Mouse (Mus musculus): ENCODE measurements around the gene Tmem184b. TPM values are rescaled to one million over a fixed set of nuclear protein-coding genes. Genes with fewer than 3 reads are reported as not detected.
A peak's percentile ranks its signal among the peaks of the same experiment; 100 is the strongest.

The Tmem184b gene
- polyA plus RNA-seq, 1 experiment from 2014 or later = 43.1 TPM

DNA sequence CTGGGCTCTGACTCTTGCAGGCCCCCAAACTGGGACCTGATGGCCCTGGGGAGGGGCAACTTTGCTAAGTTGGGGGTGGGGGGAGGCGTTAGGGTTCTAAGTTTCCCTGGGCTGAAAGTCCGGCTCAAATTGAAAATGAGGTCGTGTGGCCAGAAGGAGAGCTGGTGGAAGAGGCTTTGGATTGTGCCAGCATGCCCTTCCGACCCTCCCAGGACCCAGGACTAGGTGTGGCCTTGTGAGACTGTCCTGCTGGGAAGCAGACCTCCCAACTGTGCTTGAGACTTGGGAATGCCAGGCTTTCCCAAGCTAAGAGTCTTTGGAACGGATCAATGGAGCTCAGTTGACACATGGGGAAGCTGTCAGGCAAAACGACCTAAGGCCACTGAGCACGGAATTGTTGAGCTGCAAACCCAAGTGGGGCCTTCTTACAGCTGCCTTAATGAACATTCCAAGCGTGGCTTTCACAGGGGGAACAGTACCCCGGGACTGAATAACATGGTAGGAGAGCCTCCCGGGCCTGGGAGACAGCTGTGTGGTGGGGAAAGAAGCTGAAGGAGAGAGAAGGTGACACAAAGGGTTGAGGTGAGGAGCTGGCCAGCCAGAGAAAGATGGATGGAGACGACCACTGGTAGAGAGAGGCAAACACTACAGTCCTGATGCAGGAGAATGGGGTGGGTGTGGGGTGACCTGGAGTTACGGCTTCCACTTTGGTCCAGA lies 45.2 kb downstream of the Tmem184b start:
- Histone ChIP-seq H3K4me1 (peaks cover 33% of the 10 kb centered on the region), H3K4me3 (replicated peaks) (peak overlapping the region; percentile 48; the same call in 1 of the 2 replicates), H3K9me3 (replicated peaks) (no peaks in the 10 kb centered on the region), H3K9ac (replicated peaks) (no peak overlapping the region), H3K36me3 (peaks cover 19% of the 10 kb centered on the region), H3K27me3 (replicated peaks) (peaks cover 11% of the 10 kb centered on the region), H3K27ac (replicated peaks) (peak overlapping the region; percentile 35; the same call in 1 of the 2 replicates), H3K4me2 (peak overlapping the region; percentile 91)
- 49% methylated on average over 12 of the region's 12 CpGs for WGBS
- no peak for ATAC-seq (ENCODE audit: low FRiP score)

DNA sequence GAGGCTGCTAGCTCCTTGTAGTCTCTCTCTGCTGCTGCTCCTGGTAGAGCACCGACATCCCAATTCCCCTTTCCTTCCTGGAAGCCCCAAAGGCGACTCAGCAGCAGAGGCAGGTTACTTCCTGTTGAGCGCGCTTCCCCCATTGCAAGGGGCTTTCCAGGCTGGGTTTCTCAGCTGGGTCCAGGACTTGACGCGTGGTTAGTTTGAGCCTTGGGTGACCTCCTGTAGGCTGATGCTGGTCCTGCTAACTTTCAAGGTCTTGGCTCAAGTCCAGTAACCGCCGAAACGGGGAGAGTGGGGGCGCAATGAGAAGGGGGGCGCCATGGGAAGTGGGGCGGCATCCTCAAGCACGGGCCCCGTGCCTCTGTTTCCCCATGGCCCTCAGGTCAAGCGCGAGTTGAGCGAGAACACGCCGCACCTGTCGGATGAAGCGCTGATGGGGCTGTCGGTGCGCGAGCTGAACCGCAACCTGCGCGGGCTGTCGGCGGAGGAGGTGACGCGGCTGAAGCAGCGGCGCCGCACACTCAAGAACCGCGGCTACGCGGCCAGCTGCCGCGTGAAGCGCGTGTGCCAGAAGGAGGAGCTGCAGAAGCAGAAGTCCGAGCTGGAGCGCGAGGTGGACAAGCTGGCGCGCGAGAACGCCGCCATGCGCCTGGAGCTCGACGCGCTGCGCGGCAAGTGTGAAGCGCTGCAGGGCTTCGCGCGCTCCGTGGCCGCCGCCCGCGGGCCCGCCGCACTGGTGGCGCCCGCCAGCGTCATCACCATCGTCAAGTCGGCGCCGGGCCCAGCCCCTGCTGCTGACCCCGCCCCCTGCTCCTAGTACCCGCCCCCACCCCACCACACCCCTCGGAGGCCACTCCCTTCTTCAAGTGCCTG lies 46.1 kb downstream of the Tmem184b start:
- under 1% methylated on average over 67 of the region's 77 CpGs for WGBS
- peaks cover 11% of the 10 kb centered on the region for H3K27me3 ChIP-seq (replicated peaks)
- peak overlapping the region; percentile 48 for H3K4me3 ChIP-seq (replicated peaks)
- peak overlapping the region; percentile 91 for H3K4me2 ChIP-seq
- H3K9ac ChIP-seq (replicated peaks) = peak overlapping the region; percentile 51
- H3K27ac ChIP-seq (replicated peaks) = peak overlapping the region; percentile 35; the same call in 1 of the 2 replicates
- peaks cover 33% of the 10 kb centered on the region for H3K4me1 ChIP-seq
- H3K36me3 ChIP-seq = peaks cover 11% of the 10 kb centered on the region; the same call in 1 of the 2 replicates
- ATAC-seq (ENCODE audit: low FRiP score) = peak; percentile 86
- H3K9me3 ChIP-seq (replicated peaks) = no peaks in the 10 kb centered on the region

DNA sequence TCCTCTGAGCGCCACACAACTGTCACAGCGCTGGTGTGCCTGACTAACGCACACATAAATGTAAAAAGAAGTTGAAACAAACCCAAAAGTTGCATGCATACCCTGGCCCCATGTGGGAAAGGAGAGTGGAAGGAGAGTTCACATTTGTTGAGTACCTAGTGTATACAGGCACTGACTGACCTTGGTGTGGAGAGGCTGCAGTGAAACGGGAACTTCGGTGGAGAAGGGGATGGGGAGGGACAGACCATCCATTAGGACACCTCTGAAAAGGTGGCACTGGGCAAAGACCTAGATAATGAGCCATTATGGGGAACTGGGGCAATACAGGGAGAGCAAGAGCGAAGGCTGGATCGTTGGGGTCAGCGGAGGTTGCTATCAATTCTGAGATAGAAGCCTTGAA lies 46.9 kb downstream of the Tmem184b start:
- Histone ChIP-seq H3K27me3 (replicated peaks) (peaks cover 11% of the 10 kb centered on the region), H3K4me2 (peak overlapping the region; percentile 91), H3K4me3 (replicated peaks) (peak overlapping the region; percentile 48; the same call in 1 of the 2 replicates), H3K9ac (replicated peaks) (no peak overlapping the region), H3K27ac (replicated peaks) (no peak overlapping the region), H3K4me1 (peaks cover 36% of the 10 kb centered on the region), H3K9me3 (replicated peaks) (no peaks in the 10 kb centered on the region), H3K36me3 (peaks cover 3% of the 10 kb centered on the region; the same call in 1 of the 2 replicates)
- 80% methylated on average over 8 of the region's 8 CpGs for WGBS
- ATAC-seq (ENCODE audit: low FRiP score) = no peak

DNA sequence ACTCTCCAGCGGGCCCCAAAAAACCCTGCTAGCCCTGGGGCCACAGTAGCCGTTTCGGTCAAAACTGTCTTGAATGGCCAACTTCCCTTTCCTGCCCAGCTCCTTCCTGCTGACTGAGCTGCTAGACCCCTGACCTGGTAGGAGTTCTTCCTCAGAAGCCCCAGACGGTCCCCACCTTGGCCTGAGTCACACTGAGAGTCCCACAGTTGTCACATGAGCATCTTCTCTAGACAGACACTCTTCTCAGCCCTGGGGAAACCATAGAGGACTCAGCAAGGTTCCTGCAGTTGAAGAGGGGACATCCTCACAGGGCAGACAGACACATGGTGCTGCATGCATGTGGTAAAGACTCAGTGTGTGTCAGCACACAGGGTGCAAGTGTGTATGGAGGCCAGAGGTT lies 48.8 kb downstream of the Tmem184b start:
- no peak overlapping the region for H3K4me2 ChIP-seq
- H3K9ac ChIP-seq (replicated peaks) = no peak overlapping the region
- WGBS = 85% methylated on average over 4 of the region's 4 CpGs
- ATAC-seq (ENCODE audit: low FRiP score) = no peak
- H3K9me3 ChIP-seq (replicated peaks) = no peaks in the 10 kb centered on the region
- peaks cover 16% of the 10 kb centered on the region for H3K27me3 ChIP-seq (replicated peaks)
- no peak overlapping the region for H3K4me3 ChIP-seq (replicated peaks)
- H3K4me1 ChIP-seq = peaks cover 32% of the 10 kb centered on the region
- H3K36me3 ChIP-seq = no peaks in the 10 kb centered on the region
- H3K27ac ChIP-seq (replicated peaks) = no peak overlapping the region

DNA sequence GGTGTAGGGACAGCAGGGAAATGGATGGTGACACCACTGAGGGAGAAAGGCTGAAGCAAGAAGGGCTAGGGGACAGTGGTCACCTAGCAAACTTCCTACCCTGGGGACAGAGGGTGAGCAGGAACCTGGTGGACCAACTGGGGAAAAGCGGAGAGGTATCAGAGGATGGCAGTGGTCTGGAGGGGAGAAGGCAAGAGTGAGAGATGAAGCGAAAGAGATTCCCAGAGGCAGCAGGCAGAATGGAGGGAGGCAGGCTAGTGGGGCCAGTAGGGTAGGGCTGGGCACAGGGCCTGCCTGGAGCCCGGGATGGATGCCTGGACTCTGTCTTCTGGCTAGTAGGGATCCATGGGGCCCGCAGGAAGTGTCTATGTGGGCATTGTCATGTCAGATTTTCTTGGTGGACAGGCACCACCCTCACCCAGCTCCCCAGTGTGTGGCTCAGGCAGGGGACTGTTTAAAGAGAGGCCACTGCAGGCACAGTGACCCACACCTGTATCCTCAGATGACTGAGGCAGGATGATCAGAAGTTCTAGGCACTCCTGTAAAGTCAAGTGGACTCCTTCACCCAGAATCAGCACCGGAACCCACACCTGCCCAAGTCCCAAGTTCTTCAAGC lies 49.6 kb downstream of the Tmem184b start:
- Histone ChIP-seq H3K4me1 (peaks cover 37% of the 10 kb centered on the region), H3K4me2 (no peak overlapping the region), H3K4me3 (replicated peaks) (no peak overlapping the region), H3K9ac (replicated peaks) (no peak overlapping the region), H3K9me3 (replicated peaks) (no peaks in the 10 kb centered on the region), H3K27ac (replicated peaks) (no peak overlapping the region), H3K36me3 (no peaks in the 10 kb centered on the region), H3K27me3 (replicated peaks) (peaks cover 23% of the 10 kb centered on the region)
- WGBS = 93% methylated on average over 5 of the region's 5 CpGs
- ATAC-seq (ENCODE audit: low FRiP score) = no peak

DNA sequence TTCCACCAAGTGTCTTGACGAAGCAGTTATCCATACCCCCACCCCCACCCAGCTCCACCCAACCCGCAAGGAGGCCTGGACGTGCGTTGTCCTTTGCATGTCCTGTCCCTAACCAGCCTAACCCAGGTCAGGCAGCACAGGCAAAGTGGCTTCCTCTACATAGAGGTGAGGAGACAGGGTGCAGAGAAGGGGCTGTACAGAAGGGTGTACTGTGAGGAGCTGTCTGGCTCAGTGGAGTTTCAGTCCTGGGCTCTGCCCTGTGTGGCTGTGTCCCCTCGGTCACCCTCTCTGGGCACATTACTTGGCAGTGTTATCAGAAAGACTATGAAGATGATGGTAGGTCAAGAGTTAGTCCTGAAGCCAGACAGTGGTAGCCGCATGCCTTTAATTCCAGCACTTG lies 50.9 kb downstream of the Tmem184b start:
- H3K27ac ChIP-seq (replicated peaks) = no peak overlapping the region
- no peak overlapping the region for H3K4me3 ChIP-seq (replicated peaks)
- peaks cover 25% of the 10 kb centered on the region for H3K27me3 ChIP-seq (replicated peaks)
- peaks cover 36% of the 10 kb centered on the region for H3K4me1 ChIP-seq
- no peak for ATAC-seq (ENCODE audit: low FRiP score)
- no peak overlapping the region for H3K4me2 ChIP-seq
- no peaks in the 10 kb centered on the region for H3K9me3 ChIP-seq (replicated peaks)
- H3K9ac ChIP-seq (replicated peaks) = no peak overlapping the region
- 89% methylated on average over 6 of the region's 6 CpGs for WGBS
- H3K36me3 ChIP-seq = no peaks in the 10 kb centered on the region

DNA sequence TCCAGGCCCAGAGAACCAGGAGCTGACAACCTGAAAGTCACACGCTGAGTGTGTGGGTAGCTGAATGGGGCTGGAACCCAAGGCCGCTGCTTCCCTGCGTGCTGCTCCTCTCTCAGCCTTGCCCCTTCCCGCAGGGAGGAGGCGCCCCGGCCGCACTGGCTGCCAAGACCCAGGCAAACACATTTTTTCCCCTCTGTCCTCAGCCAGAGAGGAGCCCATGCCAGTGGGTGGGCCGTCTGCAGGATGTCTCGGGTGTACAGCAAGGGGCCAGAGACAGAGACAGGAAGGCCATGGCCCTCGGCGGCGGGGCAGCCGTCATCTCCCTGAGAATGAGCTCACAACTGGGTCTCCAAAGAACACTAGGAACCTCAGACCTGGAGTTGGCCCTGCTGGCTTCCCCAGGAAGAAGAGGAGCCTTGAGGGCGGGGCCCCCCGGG lies 52.0 kb downstream of the Tmem184b start:
- Histone ChIP-seq H3K4me1 (peaks cover 29% of the 10 kb centered on the region), H3K4me2 (no peak overlapping the region), H3K27ac (replicated peaks) (no peak overlapping the region), H3K9ac (replicated peaks) (no peak overlapping the region), H3K9me3 (replicated peaks) (no peaks in the 10 kb centered on the region), H3K36me3 (no peaks in the 10 kb centered on the region), H3K27me3 (replicated peaks) (peaks cover 22% of the 10 kb centered on the region), H3K4me3 (replicated peaks) (no peak overlapping the region)
- 36% methylated on average over 15 of the region's 15 CpGs for WGBS
- ATAC-seq (ENCODE audit: low FRiP score) = no peak

DNA sequence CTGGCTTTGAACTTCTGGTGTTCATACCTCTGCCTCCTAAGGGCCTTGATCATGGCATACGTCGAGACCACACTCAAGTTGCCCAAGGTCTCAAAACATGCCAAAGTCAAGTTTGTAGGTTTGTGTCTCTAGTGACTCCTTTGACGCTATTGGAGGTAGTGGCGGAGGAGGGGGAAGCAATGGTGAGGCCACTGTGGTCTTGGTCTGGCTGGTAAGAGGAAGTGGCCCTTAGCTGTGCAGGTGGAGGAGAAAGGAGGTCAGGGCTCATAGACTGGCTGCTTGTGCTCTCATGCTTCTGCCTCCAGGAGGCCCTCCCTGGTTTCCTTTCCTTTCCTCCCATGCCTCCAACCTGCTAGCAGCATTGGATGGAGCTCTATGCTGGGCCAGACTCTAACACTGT lies 52.5 kb downstream of the Tmem184b start:
- WGBS = 98% methylated on average over 4 of the region's 4 CpGs
- no peak overlapping the region for H3K4me2 ChIP-seq
- no peaks in the 10 kb centered on the region for H3K9me3 ChIP-seq (replicated peaks)
- H3K4me1 ChIP-seq = peaks cover 24% of the 10 kb centered on the region
- ATAC-seq (ENCODE audit: low FRiP score) = no peak
- H3K9ac ChIP-seq (replicated peaks) = no peak overlapping the region
- no peak overlapping the region for H3K4me3 ChIP-seq (replicated peaks)
- H3K36me3 ChIP-seq = no peaks in the 10 kb centered on the region
- no peak overlapping the region for H3K27ac ChIP-seq (replicated peaks)
- H3K27me3 ChIP-seq (replicated peaks) = peaks cover 18% of the 10 kb centered on the region

DNA sequence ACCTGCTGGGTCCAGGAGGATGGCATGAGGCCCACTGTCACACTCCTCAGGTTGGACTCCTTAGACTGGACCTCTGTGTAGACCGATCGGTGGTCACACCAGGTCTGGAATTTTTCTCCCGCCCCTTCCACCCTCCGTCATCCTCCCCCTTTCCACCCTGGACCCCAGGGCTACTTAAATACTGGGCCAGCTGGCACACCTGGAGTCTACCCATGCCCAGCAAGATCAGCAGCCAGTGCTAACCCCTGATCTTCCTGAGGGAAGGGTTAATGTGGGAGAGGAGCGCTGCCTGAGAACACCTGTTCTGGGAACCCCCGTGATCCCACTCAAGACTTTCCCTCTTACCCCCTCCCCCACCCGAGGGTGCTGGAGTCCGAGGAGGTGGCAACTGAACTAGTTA lies 54.7 kb downstream of the Tmem184b start:
- WGBS = 71% methylated on average over 8 of the region's 8 CpGs
- H3K9me3 ChIP-seq (replicated peaks) = no peaks in the 10 kb centered on the region
- H3K4me1 ChIP-seq = peaks cover 24% of the 10 kb centered on the region
- no peak for ATAC-seq (ENCODE audit: low FRiP score)
- no peak overlapping the region for H3K27ac ChIP-seq (replicated peaks)
- H3K27me3 ChIP-seq (replicated peaks) = peaks cover 13% of the 10 kb centered on the region
- H3K4me3 ChIP-seq (replicated peaks) = peak overlapping the region; percentile 85
- H3K4me2 ChIP-seq = peak overlapping the region; percentile 97
- H3K36me3 ChIP-seq = no peaks in the 10 kb centered on the region
- no peak overlapping the region for H3K9ac ChIP-seq (replicated peaks)

DNA sequence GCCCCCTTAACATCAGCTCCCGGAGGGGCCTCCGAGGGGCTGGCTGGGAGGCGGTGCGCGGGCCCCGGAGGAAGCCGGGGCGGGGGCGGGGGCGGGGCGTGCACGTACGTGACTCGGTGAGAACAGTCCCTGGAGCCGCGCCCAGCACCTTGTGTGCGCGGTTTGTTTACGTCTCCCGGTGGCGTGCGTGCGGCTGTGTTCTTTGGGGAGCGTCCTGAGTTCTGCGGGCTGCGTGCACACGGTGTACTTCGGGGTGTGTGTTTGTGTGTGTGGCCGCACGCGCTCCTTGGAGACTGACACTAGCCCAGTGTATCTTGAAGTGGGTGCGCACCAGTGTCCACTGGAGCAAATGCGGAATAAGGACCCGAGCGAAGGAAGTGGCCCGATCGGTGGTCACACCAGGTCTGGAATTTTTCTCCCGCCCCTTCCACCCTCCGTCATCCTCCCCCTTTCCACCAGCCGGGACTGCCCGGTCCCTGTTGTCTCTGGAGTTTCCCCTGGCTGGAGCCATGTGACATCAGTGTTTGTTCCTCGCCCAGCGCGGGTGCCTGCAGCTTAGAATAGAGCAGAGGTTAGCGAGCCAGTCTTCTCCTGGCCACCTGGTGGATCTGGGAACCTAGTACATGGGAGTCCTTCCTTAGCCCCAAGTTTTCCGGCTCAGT lies 55.4 kb downstream of the Tmem184b start:
- peak; percentile 43 for ATAC-seq (ENCODE audit: low FRiP score)

More for the DNA sequence above, 55.4 kb downstream of the Tmem184b start:
- H3K9me3 ChIP-seq (replicated peaks) = no peaks in the 10 kb centered on the region
- H3K4me1 ChIP-seq = peaks cover 24% of the 10 kb centered on the region
- H3K36me3 ChIP-seq = no peaks in the 10 kb centered on the region
- WGBS = under 1% methylated on average over 41 of the region's 46 CpGs
- H3K4me3 ChIP-seq (replicated peaks) = peak overlapping the region; percentile 85
- peak overlapping the region; percentile 97 for H3K4me2 ChIP-seq
- peak overlapping the region; percentile 75 for H3K9ac ChIP-seq (replicated peaks)
- peak overlapping the region; percentile 85 for H3K27ac ChIP-seq (replicated peaks)
- H3K27me3 ChIP-seq (replicated peaks) = peaks cover 13% of the 10 kb centered on the region
